Mouse (Mus musculus) liver, adult (tissue): ENCODE results near the gene Tbc1d15.

Source experiments
- GATA4 ChIP-seq: IDR thresholded peaks from 2 replicates; pipeline ENCODE4 v1.6.1; 2014; ENCODE audit warnings: mild to moderate bottlenecking, low read length; ENCODE audit not compliant: insufficient replicate concordance

The Tbc1d15 gene

GRCm38 (mm10) chr10:115251088-115251934, at the start of gene Tbc1d15:
Gene Tbc1d15 (minus strand): TSS chr10:115251467.
- no peak for TF ChIP-seq GATA4

GRCm38 (mm10) chr10:115298683-115299082, 47.4 kb upstream of the Tbc1d15 start:
- TF ChIP-seq GATA4 = no peak

DNA sequence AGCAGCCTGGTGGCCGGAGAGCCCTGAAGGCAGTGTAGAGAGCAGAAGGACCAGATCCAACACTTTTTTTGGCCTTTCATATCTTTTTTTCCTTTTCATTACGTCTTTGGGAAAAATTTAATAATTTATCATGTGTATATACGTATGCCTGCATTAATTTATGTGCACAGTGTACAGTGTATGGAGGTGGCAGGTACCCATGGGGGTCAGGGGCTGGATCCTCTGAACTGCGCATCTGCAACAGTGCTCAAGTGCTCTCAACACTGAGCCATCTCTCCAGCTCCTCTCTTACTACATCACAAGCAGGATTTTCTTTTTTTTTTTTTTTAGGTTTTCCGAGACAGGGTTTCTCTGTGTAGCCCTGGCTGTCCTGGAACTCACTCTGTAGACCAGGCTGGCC, 46.3 kb upstream of the Tbc1d15 start:
- no peak for TF ChIP-seq GATA4

- no peak for TF ChIP-seq GATA4
These were observed 45.2 kb upstream of the Tbc1d15 start for GRCm38 (mm10) chr10:115296401-115296935.

DNA sequence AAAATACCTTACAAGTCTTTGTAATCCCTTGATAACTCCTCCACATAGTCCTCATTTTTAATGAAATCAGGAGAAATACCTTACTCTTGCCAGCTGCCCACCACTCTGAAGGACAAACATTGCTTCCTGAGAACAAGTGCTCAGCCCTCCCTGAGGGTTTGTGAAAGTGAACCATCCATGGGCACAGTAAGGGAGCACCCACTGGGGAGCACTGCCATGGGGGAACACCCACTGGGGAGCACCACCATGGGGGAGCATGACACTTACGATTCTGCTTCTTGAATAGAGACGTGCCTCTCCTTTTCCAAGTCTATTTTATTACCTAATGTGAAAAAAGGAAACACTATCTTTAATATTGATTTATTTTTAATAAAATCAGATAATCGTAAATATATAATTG, 43.9 kb upstream of the Tbc1d15 start:
- TF ChIP-seq GATA4 = no peak

GRCm38 (mm10) chr10:115294715-115295114, 43.4 kb upstream of the Tbc1d15 start:
- TF ChIP-seq GATA4 = no peak

GRCm38 (mm10) chr10:115293946-115294345, 42.7 kb upstream of the Tbc1d15 start:
- TF ChIP-seq GATA4 = no peak

GRCm38 (mm10) chr10:115290671-115291070, 39.4 kb upstream of the Tbc1d15 start:
- TF ChIP-seq GATA4 = no peak

- no peak for TF ChIP-seq GATA4
These were observed 37.6 kb upstream of the Tbc1d15 start for GRCm38 (mm10) chr10:115288856-115289255.

DNA sequence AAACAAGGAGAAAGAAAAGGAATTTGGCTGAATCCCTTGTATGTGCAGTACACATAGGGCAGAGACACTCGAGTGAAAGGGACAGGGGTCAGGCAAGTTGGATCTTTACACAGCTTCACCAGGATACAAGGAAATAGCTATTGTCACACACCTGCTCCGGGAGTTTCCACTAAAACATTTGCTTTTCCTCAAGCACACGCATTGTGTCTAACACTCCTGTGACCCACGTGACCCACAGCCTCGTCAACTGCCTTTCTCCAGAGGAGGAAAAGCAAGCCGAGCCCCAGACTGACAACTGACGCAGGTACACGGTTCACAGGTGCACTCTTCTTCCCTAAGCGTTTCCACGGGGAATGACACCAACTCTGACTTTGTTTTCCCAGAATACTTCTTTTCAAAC, 32.9 kb upstream of the Tbc1d15 start:
- TF ChIP-seq GATA4 = no peak

DNA sequence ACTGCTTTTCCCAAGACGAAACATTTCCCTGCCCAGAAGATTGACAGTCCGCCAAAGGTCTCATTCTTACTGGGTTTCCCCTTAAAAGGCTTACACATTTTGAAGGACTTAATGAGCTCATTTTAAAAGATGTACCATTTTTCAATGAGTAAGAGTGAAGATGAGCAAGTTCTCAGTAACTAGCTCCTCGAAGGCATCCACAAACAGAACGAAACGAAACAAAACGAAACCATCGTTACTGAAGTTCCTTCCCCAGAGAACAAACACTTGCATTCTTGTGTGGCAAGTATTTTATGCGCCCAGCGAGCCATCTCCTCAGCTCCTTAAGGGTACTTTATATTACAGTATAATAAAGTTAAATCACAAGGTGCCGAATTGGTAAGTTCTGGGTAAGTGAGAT, 30.1 kb upstream of the Tbc1d15 start:
- TF ChIP-seq GATA4 = no peak

GRCm38 (mm10) chr10:115271649-115272048, 20.4 kb upstream of the Tbc1d15 start:
- TF ChIP-seq GATA4 = no peak

- no peak for TF ChIP-seq GATA4
These were observed 19.5 kb upstream of the Tbc1d15 start for GRCm38 (mm10) chr10:115270612-115271390.

- no peak for TF ChIP-seq GATA4
These were observed 11.8 kb upstream of the Tbc1d15 start for GRCm38 (mm10) chr10:115262926-115263562.

DNA sequence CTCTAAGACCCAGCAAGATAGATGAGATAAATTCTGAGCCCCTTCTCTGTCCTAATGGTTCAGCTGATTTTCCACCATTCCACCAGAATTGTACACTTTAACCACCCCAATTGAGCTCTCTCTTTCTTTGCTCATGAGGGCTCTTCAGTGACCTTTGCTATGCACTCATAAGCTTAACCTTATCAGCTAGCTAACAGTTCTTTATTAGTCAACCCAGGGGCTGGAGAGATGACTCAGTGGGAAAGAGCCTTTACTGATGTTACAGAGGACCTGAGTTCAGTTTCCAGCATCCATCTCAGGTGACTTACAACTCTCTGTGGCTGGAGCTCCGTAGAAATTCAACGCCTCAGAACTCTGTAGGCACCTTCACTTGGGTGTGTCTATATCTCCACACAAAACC, 11.0 kb upstream of the Tbc1d15 start:
- no peak for TF ChIP-seq GATA4
